Mouse (Mus musculus): ENCODE measurements at regions not wholly inside any gene's neighbourhood (a gene's known extent, or its start where the extent isn't known, plus 50 kb on each side); places are given as distances from the start of the nearest gene placed in this dataset.

DNA sequence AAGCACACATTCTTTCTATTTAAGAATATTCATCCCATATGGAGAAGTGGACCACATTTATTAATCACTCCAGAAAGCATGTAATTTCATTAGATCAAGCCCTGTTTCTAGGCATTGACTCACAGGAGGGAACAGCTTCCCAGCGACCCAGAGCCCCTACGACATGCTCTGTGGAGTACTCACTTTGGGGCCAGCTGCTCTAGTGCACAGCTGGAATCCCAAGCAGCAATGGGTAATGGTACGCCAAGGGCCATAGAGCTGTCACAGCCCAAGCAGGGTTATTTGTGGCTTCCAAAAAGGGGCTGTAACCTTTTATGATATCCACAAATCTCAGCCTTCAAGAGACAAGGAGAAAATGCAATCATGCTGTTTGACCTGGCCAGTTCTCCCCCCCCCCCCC is 706.4 kb downstream of the Dhx35 start:
- Histone ChIP-seq H3K4me1 (ENCODE audit: control insufficient read depth in 1 of 2, insufficient read depth in 2 of 2, low read length in 2 of 2) (no peaks in the 10 kb centered on the region), H3K27me3 (ENCODE audit: control insufficient read depth in 1 of 2, insufficient read depth in 2 of 2, low read length in 2 of 2) (no peaks in the 10 kb centered on the region), H3K79me2 (ENCODE audit: control insufficient read depth, insufficient read depth, low read length, poor library complexity) (no peaks in the 10 kb centered on the region), H3K36me3 (ENCODE audit: control insufficient read depth in 1 of 2, insufficient read depth in 2 of 2, low read length in 2 of 2) (no peaks in the 10 kb centered on the region), H3K9me3 (replicated peaks; ENCODE audit: insufficient read depth, low read length) (no peaks in the 10 kb centered on the region), H3K4me3 (ENCODE audit: control insufficient read depth in 1 of 2, insufficient read depth in 1 of 2, low read depth in 2 of 2, low read length in 2 of 2) (no peak overlapping the region), H3K9ac (ENCODE audit: control insufficient read depth, low read depth, low read length, poor library complexity, severe bottlenecking) (no peak overlapping the region), H3K27ac (ENCODE audit: control insufficient read depth, low read depth, low read length) (no peak overlapping the region)
- DNase-seq (ENCODE audit: low read depth, low spot score) = no peak
- TF ChIP-seq MAFK (IDR thresholded peaks at IDR 0.05; ENCODE audit: borderline replicate concordance, low read depth, low read length) = no peak
- no peak for TF ChIP-seq EP300 (IDR thresholded peaks at IDR 0.05; ENCODE audit: low read depth in 1 of 2, low read length in 2 of 2)
- TF ChIP-seq HCFC1 (IDR thresholded peaks at IDR 0.05; ENCODE audit: low read depth, low read length) = no peak
- no peak for TF ChIP-seq UBTF (IDR thresholded peaks at IDR 0.05; ENCODE audit: borderline replicate concordance, insufficient read depth, low read depth, low read length)
- TF ChIP-seq MEF2A (IDR thresholded peaks at IDR 0.05; ENCODE audit: extremely low read depth, insufficient replicate concordance, low read depth, low read length, poor library complexity, severe bottlenecking) = no peak
- no peak for TF ChIP-seq RCOR1 (IDR thresholded peaks at IDR 0.05; ENCODE audit: low read depth, low read length)
- no peak for TF ChIP-seq CHD2 (IDR thresholded peaks at IDR 0.05; ENCODE audit: low read length)
- TF ChIP-seq CTCF (IDR thresholded peaks at IDR 0.05 in 2 of 3, conservative IDR thresholded peaks at IDR 0.05 in 1 of 3; ENCODE audit: control insufficient read depth in 1 of 3, insufficient read depth in 1 of 3, low read depth in 2 of 3, low read length in 3 of 3, poor library complexity in 1 of 3, severe bottlenecking in 1 of 3) = no peak
- TF ChIP-seq CHD1 (IDR thresholded peaks at IDR 0.05; ENCODE audit: low read depth, low read length) = no peak
- TF ChIP-seq JUND (IDR thresholded peaks at IDR 0.05; ENCODE audit: low read depth, low read length) = no peak
- TF ChIP-seq ZKSCAN1 (IDR thresholded peaks at IDR 0.05; ENCODE audit: low read depth, low read length) = no peak
- no peak for TF ChIP-seq ZC3H11A (IDR thresholded peaks at IDR 0.05; ENCODE audit: low read depth, low read length)
- no peak for TF ChIP-seq SIN3A (IDR thresholded peaks at IDR 0.05; ENCODE audit: low read length)
- no peak for TF ChIP-seq MYB (IDR thresholded peaks at IDR 0.05; ENCODE audit: low read depth, low read length)
- TF ChIP-seq MYC (IDR thresholded peaks at IDR 0.05; ENCODE audit: low read depth, low read length) = no peak
- no peak for TF ChIP-seq ELF1 (IDR thresholded peaks at IDR 0.05; ENCODE audit: low read depth, low read length)
- no peak for TF ChIP-seq POLR2A (IDR thresholded peaks at IDR 0.05; ENCODE audit: control insufficient read depth in 1 of 2, insufficient read depth in 1 of 2, low read depth in 1 of 2, low read length in 2 of 2, poor library complexity in 1 of 2)
- no peak for TF ChIP-seq GATA1 (IDR thresholded peaks at IDR 0.05; ENCODE audit: low read depth, low read length)
- TF ChIP-seq POLR2AphosphoS5 (IDR thresholded peaks at IDR 0.05; ENCODE audit: borderline replicate concordance, low read depth, low read length) = no peak
- no peak for TF ChIP-seq RAD21 (IDR thresholded peaks at IDR 0.05; ENCODE audit: low read depth, low read length)

DNA sequence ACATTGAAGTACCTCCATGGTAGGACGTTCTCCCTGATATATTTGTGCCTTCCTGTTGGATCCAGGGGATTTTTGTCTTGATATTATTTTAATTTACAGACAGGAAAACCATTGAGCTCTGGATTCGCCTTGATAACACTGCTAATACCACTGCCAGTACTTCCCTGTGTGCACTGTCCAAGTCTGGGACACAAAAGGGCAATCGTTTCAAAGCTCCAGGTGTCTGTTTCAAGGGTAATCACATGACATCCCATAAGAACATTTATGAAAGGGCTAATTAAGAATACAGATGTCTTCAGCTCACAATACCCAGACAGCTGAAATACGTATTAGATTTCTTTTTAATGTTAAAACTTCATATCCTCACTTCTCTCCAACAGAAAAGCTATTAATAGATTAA is 724.5 kb downstream of the Dhx35 start:
- Histone ChIP-seq H3K27ac (ENCODE audit: control insufficient read depth, low read depth, low read length) (no peak overlapping the region), H3K79me2 (ENCODE audit: control insufficient read depth, insufficient read depth, low read length, poor library complexity) (no peaks in the 10 kb centered on the region), H3K4me3 (ENCODE audit: control insufficient read depth in 1 of 2, insufficient read depth in 1 of 2, low read depth in 2 of 2, low read length in 2 of 2) (no peak overlapping the region), H3K9ac (ENCODE audit: control insufficient read depth, low read depth, low read length, poor library complexity, severe bottlenecking) (no peak overlapping the region), H3K27me3 (ENCODE audit: control insufficient read depth in 1 of 2, insufficient read depth in 2 of 2, low read length in 2 of 2) (no peaks in the 10 kb centered on the region), H3K4me1 (ENCODE audit: control insufficient read depth in 1 of 2, insufficient read depth in 2 of 2, low read length in 2 of 2) (no peaks in the 10 kb centered on the region), H3K36me3 (ENCODE audit: control insufficient read depth in 1 of 2, insufficient read depth in 2 of 2, low read length in 2 of 2) (no peaks in the 10 kb centered on the region), H3K9me3 (replicated peaks; ENCODE audit: insufficient read depth, low read length) (no peaks in the 10 kb centered on the region)
- no peak for DNase-seq (ENCODE audit: low read depth, low spot score)
- no peak for TF ChIP-seq ZC3H11A (IDR thresholded peaks at IDR 0.05; ENCODE audit: low read depth, low read length)
- TF ChIP-seq USF2 (IDR thresholded peaks at IDR 0.05; ENCODE audit: borderline replicate concordance in 1 of 2, insufficient read depth in 1 of 2, low read depth in 1 of 2, low read length in 2 of 2) = no peak
- no peak for TF ChIP-seq HCFC1 (IDR thresholded peaks at IDR 0.05; ENCODE audit: low read depth, low read length)
- TF ChIP-seq KAT2A (conservative IDR thresholded peaks at IDR 0.05; ENCODE audit: low read depth, low read length) = no peak
- TF ChIP-seq E2F4 (IDR thresholded peaks at IDR 0.05; ENCODE audit: borderline replicate concordance, low read depth, low read length) = no peak
- TF ChIP-seq POLR2AphosphoS2 (IDR thresholded peaks at IDR 0.05; ENCODE audit: low read length) = no peak
- TF ChIP-seq ELF1 (IDR thresholded peaks at IDR 0.05; ENCODE audit: low read depth, low read length) = no peak
- no peak for TF ChIP-seq MAX (IDR thresholded peaks at IDR 0.05; ENCODE audit: low read length)
- no peak for TF ChIP-seq ZKSCAN1 (IDR thresholded peaks at IDR 0.05; ENCODE audit: low read depth, low read length)
- TF ChIP-seq UBTF (IDR thresholded peaks at IDR 0.05; ENCODE audit: borderline replicate concordance, insufficient read depth, low read depth, low read length) = no peak
- TF ChIP-seq CHD1 (IDR thresholded peaks at IDR 0.05; ENCODE audit: low read depth, low read length) = no peak
- TF ChIP-seq POLR2AphosphoS5 (IDR thresholded peaks at IDR 0.05; ENCODE audit: borderline replicate concordance, low read depth, low read length) = no peak
- TF ChIP-seq GATA1 (IDR thresholded peaks at IDR 0.05; ENCODE audit: low read depth, low read length) = no peak
- TF ChIP-seq ZMIZ1 (IDR thresholded peaks at IDR 0.05; ENCODE audit: low read depth, low read length) = no peak
- no peak for TF ChIP-seq TAL1 (IDR thresholded peaks at IDR 0.05; ENCODE audit: low read length)
- TF ChIP-seq NRF1 (IDR thresholded peaks at IDR 0.05; ENCODE audit: insufficient read depth, low read depth, low read length, poor library complexity, severe bottlenecking) = no peak
- TF ChIP-seq TCF12 (IDR thresholded peaks at IDR 0.05; ENCODE audit: low read depth, low read length) = no peak
